Mouse (Mus musculus): Measurements from ENCODE around the gene Psph. TPM values are rescaled to one million over a fixed set of nuclear protein-coding genes. Genes with fewer than 3 reads are reported as not detected.
"Not testable (repeated sequence)": the region's sequence is repeated elsewhere in the genome, so short reads cannot be mapped to it uniquely, and the experiment has no call there.

Gene Psph
- polyA plus RNA-seq, 1 experiment from 2014 or later, result 26.3 TPM

GRCm38 (mm10) chr5:129773330-129773729 is 13.9 kb downstream of the Psph start:
- H3K9me3 ChIP-seq (replicated peaks); H3K9ac ChIP-seq; H3K27me3 ChIP-seq; H3K4me2 ChIP-seq; H3K36me3 ChIP-seq; ATAC-seq (replicated peaks; ENCODE audit: insufficient number of reproducible peaks, insufficient read depth, low FRiP score, low read depth); H3K27ac ChIP-seq; H3K4me3 ChIP-seq; H3K4me1 ChIP-seq (replicated peaks): not testable (repeated sequence)
- 72% methylated on average over 4 of the region's 4 CpGs for WGBS

GRCm38 (mm10) chr5:129772433-129772832 is 14.8 kb downstream of the Psph start:
- Histone ChIP-seq H3K4me3 (no peak overlapping the region), H3K27me3 (no peaks in the 10 kb centered on the region), H3K36me3 (peaks cover 6% of the 10 kb centered on the region; the same call in 1 of the 2 replicates), H3K4me2 (no peak overlapping the region), H3K9ac (no peak overlapping the region), H3K27ac (no peak overlapping the region), H3K4me1 (replicated peaks) (no peaks in the 10 kb centered on the region; the same call in none of the 2 replicates), H3K9me3 (replicated peaks) (no peaks in the 10 kb centered on the region)
- WGBS, result 84% methylated on average over 10 of the region's 10 CpGs
- ATAC-seq (replicated peaks; ENCODE audit: insufficient number of reproducible peaks, insufficient read depth, low FRiP score, low read depth), result no peak

GRCm38 (mm10) chr5:129770443-129771355 is 16.6 kb downstream of the Psph start:
- Histone ChIP-seq H3K36me3 (peaks cover 6% of the 10 kb centered on the region; the same call in 1 of the 2 replicates), H3K4me2 (peak overlapping the region; percentile 19; the same call in 1 of the 2 replicates), H3K4me1 (replicated peaks) (no peaks in the 10 kb centered on the region; the same call in none of the 2 replicates), H3K4me3 (no peak overlapping the region), H3K27me3 (no peaks in the 10 kb centered on the region), H3K27ac (peak overlapping the region; percentile 25; the same call in 1 of the 2 replicates), H3K9ac (no peak overlapping the region), H3K9me3 (replicated peaks) (no peaks in the 10 kb centered on the region)
- WGBS, result 53% methylated on average over 23 of the region's 23 CpGs
- ATAC-seq (replicated peaks; ENCODE audit: insufficient number of reproducible peaks, insufficient read depth, low FRiP score, low read depth), result peak; percentile 70; the same call in 1 of the 2 replicates

GRCm38 (mm10) chr5:129761865-129762540 is 25.2 kb downstream of the Psph start:
- no peaks in the 10 kb centered on the region for H3K9me3 ChIP-seq (replicated peaks)
- WGBS, result 75% methylated on average over 18 of the region's 18 CpGs
- H3K4me1 ChIP-seq (replicated peaks), result no peaks in the 10 kb centered on the region
- H3K27me3 ChIP-seq, result no peaks in the 10 kb centered on the region
- H3K27ac ChIP-seq, result no peak overlapping the region
- no peak overlapping the region for H3K9ac ChIP-seq
- H3K4me2 ChIP-seq, result no peak overlapping the region
- ATAC-seq (replicated peaks; ENCODE audit: insufficient number of reproducible peaks, insufficient read depth, low FRiP score, low read depth), result no peak
- no peak overlapping the region for H3K4me3 ChIP-seq
- H3K36me3 ChIP-seq, result peaks cover 14% of the 10 kb centered on the region

- 76% methylated on average over 13 of the region's 13 CpGs for WGBS
- Histone ChIP-seq H3K4me3 (no peak overlapping the region), H3K4me2 (no peak overlapping the region), H3K36me3 (peaks cover 25% of the 10 kb centered on the region), H3K9me3 (replicated peaks) (no peaks in the 10 kb centered on the region), H3K27ac (no peak overlapping the region), H3K4me1 (replicated peaks) (no peaks in the 10 kb centered on the region), H3K9ac (no peak overlapping the region), H3K27me3 (no peaks in the 10 kb centered on the region)
- no peak for ATAC-seq (replicated peaks; ENCODE audit: insufficient number of reproducible peaks, insufficient read depth, low FRiP score, low read depth)
Observed at GRCm38 (mm10) chr5:129759929-129760480, 27.2 kb downstream of the Psph start.

GRCm38 (mm10) chr5:129756886-129757285 is 30.4 kb downstream of the Psph start:
- 89% methylated on average over 20 of the region's 20 CpGs for WGBS
- Histone ChIP-seq H3K27ac (no peak overlapping the region), H3K27me3 (no peaks in the 10 kb centered on the region), H3K4me2 (no peak overlapping the region), H3K4me3 (no peak overlapping the region), H3K9me3 (replicated peaks) (no peaks in the 10 kb centered on the region), H3K4me1 (replicated peaks) (no peaks in the 10 kb centered on the region), H3K36me3 (peaks cover 48% of the 10 kb centered on the region), H3K9ac (no peak overlapping the region)
- ATAC-seq (replicated peaks; ENCODE audit: insufficient number of reproducible peaks, insufficient read depth, low FRiP score, low read depth), result no peak

- peaks cover 13% of the 10 kb centered on the region; the same call in 1 of the 2 replicates for H3K4me1 ChIP-seq (replicated peaks)
- no peaks in the 10 kb centered on the region for H3K9me3 ChIP-seq (replicated peaks)
- H3K4me3 ChIP-seq, result no peak overlapping the region
- ATAC-seq (replicated peaks; ENCODE audit: insufficient number of reproducible peaks, insufficient read depth, low FRiP score, low read depth), result no peak
- peaks cover 78% of the 10 kb centered on the region for H3K36me3 ChIP-seq
- no peak overlapping the region for H3K4me2 ChIP-seq
- peak overlapping the region; percentile 50 for H3K27ac ChIP-seq
- 22% methylated on average over 6 of the region's 6 CpGs for WGBS
- no peaks in the 10 kb centered on the region for H3K27me3 ChIP-seq
- H3K9ac ChIP-seq, result no peak overlapping the region
Observed at GRCm38 (mm10) chr5:129744050-129744449, 43.2 kb downstream of the Psph start.

GRCm38 (mm10) chr5:129742903-129743488 is 44.3 kb downstream of the Psph start:
- Histone ChIP-seq H3K27me3 (no peaks in the 10 kb centered on the region), H3K9ac (no peak overlapping the region), H3K4me3 (no peak overlapping the region), H3K27ac (peak overlapping the region; percentile 50; the same call in 1 of the 2 replicates), H3K9me3 (replicated peaks) (no peaks in the 10 kb centered on the region), H3K4me1 (replicated peaks) (peaks cover 13% of the 10 kb centered on the region; the same call in 1 of the 2 replicates), H3K36me3 (peaks cover 70% of the 10 kb centered on the region), H3K4me2 (no peak overlapping the region)
- WGBS, result 44% methylated on average over 7 of the region's 7 CpGs
- ATAC-seq (replicated peaks; ENCODE audit: insufficient number of reproducible peaks, insufficient read depth, low FRiP score, low read depth), result no peak

- WGBS, result 94% methylated on average over 1 of the region's 1 CpGs
- Histone ChIP-seq H3K9ac (no peak overlapping the region), H3K4me1 (replicated peaks) (peaks cover 13% of the 10 kb centered on the region; the same call in 1 of the 2 replicates), H3K9me3 (replicated peaks) (no peaks in the 10 kb centered on the region), H3K4me2 (no peak overlapping the region), H3K4me3 (no peak overlapping the region), H3K36me3 (peaks cover 56% of the 10 kb centered on the region), H3K27ac (no peak overlapping the region), H3K27me3 (no peaks in the 10 kb centered on the region)
- no peak for ATAC-seq (replicated peaks; ENCODE audit: insufficient number of reproducible peaks, insufficient read depth, low FRiP score, low read depth)
Observed at GRCm38 (mm10) chr5:129740976-129741375, 46.3 kb downstream of the Psph start.

GRCm38 (mm10) chr5:129731021-129731420 is 56.2 kb downstream of the Psph start:
- no peak overlapping the region for H3K4me3 ChIP-seq
- H3K4me2 ChIP-seq, result peak overlapping the region; percentile 8
- 32% methylated on average over 5 of the region's 5 CpGs for WGBS

GRCm38 (mm10) chr5:129730344-129730743 is 56.9 kb downstream of the Psph start:
- Histone ChIP-seq H3K9ac (peak overlapping the region; percentile 28; the same call in 1 of the 2 replicates), H3K27ac (peak overlapping the region; percentile 92), H3K27me3 (no peaks in the 10 kb centered on the region), H3K4me3 (no peak overlapping the region), H3K36me3 (no peaks in the 10 kb centered on the region), H3K9me3 (replicated peaks) (no peaks in the 10 kb centered on the region), H3K4me1 (replicated peaks) (peaks cover 44% of the 10 kb centered on the region), H3K4me2 (peak overlapping the region; percentile 51)
- ATAC-seq (replicated peaks; ENCODE audit: insufficient number of reproducible peaks, insufficient read depth, low FRiP score, low read depth), result peak; percentile 65
- WGBS, result 25% methylated on average over 11 of the region's 11 CpGs

More at GRCm38 (mm10) chr5:129731021-129731420, 56.2 kb downstream of the Psph start:
- no peaks in the 10 kb centered on the region for H3K9me3 ChIP-seq (replicated peaks)
- H3K9ac ChIP-seq, result no peak overlapping the region
- no peaks in the 10 kb centered on the region for H3K36me3 ChIP-seq
- H3K4me1 ChIP-seq (replicated peaks), result peaks cover 44% of the 10 kb centered on the region
- peak overlapping the region; percentile 92 for H3K27ac ChIP-seq
- ATAC-seq (replicated peaks; ENCODE audit: insufficient number of reproducible peaks, insufficient read depth, low FRiP score, low read depth), result peak; percentile 59
- H3K27me3 ChIP-seq, result no peaks in the 10 kb centered on the region

Measured in heart, embryonic 15.5 days (tissue).